Mouse (Mus musculus) CH12F3 (cell line): ENCODE results near the gene 1700020D05Rik.
"Not testable (repeated sequence)": the region's sequence is repeated elsewhere in the genome, so short reads cannot be mapped to it uniquely, and the experiment has no call there.

Source experiments
- in situ Hi-C: fragments of 300-500 bp; cut with MboI; formaldehyde crosslinking; loops from 2 replicates; pipeline ENCODE4 v1.14.3; 2020; ENCODE audit warnings: low sequenced_read_pairs

Gene 1700020D05Rik

GRCm38 (mm10) chr19:5495353-5496051, 8.1 kb downstream of the 1700020D05Rik start:
- in situ Hi-C loops, result no loop called here

DNA sequence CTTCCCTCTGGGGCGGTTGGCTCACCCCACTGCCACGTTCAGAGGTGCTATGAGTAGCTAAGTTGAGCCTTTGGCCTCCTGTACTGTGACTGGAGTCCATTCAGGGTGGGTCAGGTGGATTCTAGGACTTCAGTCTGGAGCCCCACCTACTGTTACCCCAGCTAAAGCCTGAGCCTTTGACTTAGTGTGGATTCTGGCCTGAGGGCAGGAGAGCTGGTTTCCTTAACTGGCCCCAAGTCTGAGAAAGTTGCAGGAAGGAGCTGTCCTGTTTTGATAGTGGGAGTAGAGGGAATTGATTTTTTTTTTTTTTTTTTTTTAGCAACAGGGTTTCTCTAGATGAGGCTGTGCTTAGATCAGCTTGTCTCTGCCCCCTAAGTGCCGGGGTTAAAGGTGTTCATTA, 9.3 kb downstream of the 1700020D05Rik start:
- in situ Hi-C loops, result no loop called here

- in situ Hi-C loops, result not testable (repeated sequence)
Measured at GRCm38 (mm10) chr19:5493301-5493721, 10.3 kb downstream of the 1700020D05Rik start.

DNA sequence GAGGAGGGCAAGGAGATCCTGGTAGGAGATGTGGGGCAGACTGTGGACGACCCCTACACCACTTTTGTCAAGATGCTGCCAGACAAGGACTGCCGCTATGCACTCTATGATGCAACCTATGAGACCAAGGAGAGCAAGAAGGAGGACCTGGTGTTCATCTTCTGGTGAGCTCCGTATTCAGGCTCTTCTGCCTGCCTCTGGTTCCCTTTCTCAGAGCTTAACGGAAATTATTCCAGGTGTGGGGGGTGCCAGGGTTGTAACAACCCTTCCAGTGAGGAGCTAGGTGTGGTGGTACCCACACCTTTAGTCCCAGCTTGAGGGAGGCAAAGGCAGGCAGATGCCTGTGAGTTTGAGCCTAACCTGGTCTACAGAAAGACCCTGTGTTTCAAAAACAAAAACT, 10.9 kb downstream of the 1700020D05Rik start:
- in situ Hi-C loops, result no loop called here

DNA sequence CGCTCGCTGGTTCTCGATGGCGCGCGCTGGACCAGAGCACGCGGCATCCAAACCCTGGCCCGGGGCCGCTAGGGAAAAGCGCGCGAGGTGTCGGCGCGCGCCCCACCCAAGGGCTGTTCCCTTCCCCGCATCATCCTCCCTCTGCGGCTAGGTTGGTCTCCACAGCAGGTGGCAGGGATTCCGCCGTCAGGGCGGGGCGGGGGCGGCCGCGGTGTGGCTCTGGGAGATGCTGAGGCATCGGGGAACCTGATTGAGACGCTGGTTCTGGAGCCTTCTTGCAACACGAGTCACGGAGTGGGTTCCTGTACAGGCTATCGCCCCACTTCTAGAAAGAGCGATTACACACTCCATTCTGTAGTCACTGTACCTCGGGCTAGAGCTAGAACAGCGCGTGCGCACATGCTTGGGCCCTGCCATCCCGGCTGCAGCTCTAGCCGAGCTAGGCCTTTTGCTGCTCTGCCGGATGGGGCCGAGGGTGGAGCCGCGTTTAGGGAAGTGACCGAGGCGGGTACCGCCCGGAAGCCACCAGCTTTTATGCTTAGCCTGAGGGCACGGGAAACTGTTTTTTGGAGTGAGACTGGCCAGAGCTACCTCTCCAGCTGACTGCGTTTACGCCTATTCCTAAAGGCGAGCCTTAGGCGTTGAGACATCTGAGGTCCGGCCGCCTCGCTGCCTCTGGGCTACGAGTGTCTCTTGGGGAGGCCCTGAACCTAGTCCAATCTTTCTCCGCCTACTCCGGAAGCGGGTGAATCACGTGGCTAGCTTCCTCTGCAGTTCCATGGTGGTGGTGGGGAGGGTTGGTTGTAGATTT, 12.5 kb downstream of the 1700020D05Rik start:
- in situ Hi-C loops, result no loop called here

GRCm38 (mm10) chr19:5490313-5490897, 13.2 kb downstream of the 1700020D05Rik start, which contains the start of gene Cfl1:
TSS of gene Cfl1 (plus strand) at chr19:5490455.
- in situ Hi-C loops, result no loop called here

DNA sequence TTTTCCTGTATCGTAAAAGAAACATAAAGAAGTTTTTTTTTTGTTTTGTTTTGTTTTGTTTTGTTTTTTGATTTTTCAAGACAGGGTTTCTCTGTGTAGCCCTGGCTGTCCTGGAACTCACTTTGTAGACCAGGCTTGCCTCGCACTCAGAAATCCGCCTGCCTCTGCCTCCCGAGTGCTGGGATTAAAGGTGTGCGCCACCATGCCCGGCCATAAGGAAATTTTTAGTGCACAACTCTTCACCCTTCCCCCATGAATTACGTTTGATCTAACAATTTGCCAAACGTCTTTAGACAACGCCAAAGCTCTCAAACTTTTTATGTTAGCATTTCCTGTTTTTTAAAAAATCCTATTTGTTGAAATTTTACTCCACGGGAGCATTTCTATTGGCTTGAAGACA, 13.9 kb downstream of the 1700020D05Rik start:
- in situ Hi-C loops, result not testable (repeated sequence)

DNA sequence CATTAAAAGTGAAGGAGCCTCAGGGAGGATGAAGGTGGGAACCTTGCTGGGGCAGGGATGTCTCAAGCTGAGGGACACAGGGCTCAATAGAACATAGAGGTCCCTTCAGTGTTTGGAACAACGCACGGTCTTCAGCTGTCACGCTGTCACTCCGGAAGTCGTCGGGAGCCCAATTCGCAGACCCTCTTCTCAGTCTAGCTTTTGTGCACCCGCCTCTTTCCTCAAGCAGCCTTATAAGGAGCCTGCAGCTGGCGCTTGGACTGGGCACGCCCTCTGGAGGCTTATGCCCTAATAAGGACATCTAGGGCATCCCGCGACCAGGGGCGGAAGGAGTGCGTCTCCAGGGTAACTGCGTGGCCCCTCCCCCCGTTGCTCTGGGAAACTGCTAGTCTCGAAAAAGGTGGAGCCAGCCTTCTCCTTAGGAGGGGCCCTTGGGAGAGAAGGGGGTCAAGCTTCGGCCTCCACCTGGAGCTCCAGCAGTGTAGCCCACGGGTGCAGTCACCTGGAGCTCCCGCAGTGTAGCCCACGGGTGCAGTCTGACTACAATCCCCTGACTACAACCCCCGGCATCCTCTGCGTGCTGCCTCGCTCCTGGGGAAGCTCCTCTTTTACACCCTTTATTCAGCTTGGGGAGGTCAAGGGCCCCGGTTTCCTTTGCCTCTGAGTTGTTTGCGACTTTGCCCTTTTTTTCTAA, 14.6 kb downstream of the 1700020D05Rik start:
- in situ Hi-C loops, result no loop called here

- in situ Hi-C loops, result no loop called here
Measured at GRCm38 (mm10) chr19:5487768-5488550, 15.6 kb downstream of the 1700020D05Rik start, which contains the start of gene Mus81. TSS of gene Mus81 (minus strand) at chr19:5488402.

- in situ Hi-C loops, result no loop called here
Measured at GRCm38 (mm10) chr19:5486771-5487170, 16.8 kb downstream of the 1700020D05Rik start.

DNA sequence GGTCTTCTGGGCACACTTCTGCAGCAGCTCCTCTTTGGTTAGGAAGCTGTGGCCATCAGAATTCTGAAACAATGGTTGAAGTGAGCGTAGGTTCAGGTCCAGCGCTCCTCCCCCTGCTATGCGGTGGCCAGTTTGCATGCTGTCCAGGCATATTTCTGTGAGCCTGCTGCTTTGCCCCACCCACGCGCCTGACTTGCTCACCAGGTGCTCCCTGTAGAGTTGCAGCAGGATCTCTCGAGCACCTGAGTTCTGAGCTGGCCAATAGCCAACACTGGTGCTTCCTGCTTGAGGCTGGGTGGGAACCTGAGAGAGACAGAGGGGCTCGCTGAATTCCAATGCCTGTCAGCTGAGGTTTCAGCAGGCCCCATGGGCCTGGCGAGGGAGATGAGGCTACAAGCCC, 17.3 kb downstream of the 1700020D05Rik start:
- in situ Hi-C loops, result no loop called here

DNA sequence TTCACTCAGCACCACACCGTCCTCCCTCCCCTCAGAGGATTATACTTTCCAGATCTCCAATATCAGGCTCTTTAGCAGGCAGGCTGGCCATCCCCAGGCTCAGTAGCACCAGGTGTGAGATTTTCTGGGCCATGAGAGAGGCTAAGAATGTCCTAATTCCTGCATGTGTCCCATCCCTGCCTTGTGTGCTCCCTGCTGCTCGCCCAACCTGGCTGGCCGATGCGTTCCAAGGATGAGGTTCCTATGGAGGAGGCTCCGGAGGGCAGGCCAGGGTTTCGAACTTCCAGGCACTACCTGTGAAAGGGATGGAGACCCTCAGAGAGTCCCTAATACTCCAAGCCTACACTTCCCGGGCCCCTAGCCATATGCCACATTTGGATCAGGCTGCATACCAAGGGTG, 17.8 kb downstream of the 1700020D05Rik start:
- in situ Hi-C loops, result no loop called here

DNA sequence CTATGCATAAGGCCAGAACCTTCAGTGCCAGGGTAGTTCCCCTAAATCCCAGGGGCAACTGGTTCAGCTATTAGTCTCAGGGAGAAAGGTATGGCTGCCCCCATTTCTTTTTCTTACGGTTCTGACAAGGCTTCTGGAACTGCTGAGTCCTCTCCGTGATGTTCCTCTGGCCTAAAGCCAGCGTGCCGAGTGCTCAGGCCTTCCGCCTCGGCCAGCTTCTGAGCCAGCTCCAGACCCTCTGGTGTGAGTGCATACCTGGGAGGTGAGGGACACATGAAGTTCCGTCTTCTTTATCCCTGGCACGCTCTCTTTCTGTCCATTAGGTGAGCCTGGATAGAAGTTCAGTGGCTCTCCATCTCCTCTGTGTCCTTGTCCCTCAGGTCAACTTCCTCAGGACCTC, 18.2 kb downstream of the 1700020D05Rik start:
- in situ Hi-C loops, result no loop called here

GRCm38 (mm10) chr19:5484496-5484895, 19.1 kb downstream of the 1700020D05Rik start:
- in situ Hi-C loops, result no loop called here

- in situ Hi-C loops, result no loop called here
Measured at GRCm38 (mm10) chr19:5483386-5484359, 19.9 kb downstream of the 1700020D05Rik start.

- in situ Hi-C loops, result no loop called here
Measured at GRCm38 (mm10) chr19:5481398-5481797, 22.2 kb downstream of the 1700020D05Rik start.

- in situ Hi-C loops, result no loop called here
Measured at GRCm38 (mm10) chr19:5480016-5480415, 23.6 kb downstream of the 1700020D05Rik start.

- in situ Hi-C loops, result no loop called here
Measured at GRCm38 (mm10) chr19:5477668-5478300, 25.8 kb downstream of the 1700020D05Rik start.
